Mouse (Mus musculus) spleen, postnatal 4 days (tissue): ENCODE data around the gene Serpina1f.
"Not testable (repeated sequence)": the region's sequence is repeated elsewhere in the genome, so short reads cannot be mapped to it uniquely, and the experiment has no call there.

Source experiments
- DNase-seq, 2 experiments: peaks; one replicate each; pipeline ENCODE4 v3.0.0; 2022; ENCODE audit warnings: low spot score in 2 of 2

Serpina1f gene

GRCm38 (mm10) chr12:103662053-103662452 is 33.3 kb downstream of the Serpina1f start:
- not testable (repeated sequence) for DNase-seq

- no peak for DNase-seq
Measured at GRCm38 (mm10) chr12:103660076-103660475, 35.3 kb downstream of the Serpina1f start.

- DNase-seq: no peak
Measured at GRCm38 (mm10) chr12:103659171-103659570, 36.2 kb downstream of the Serpina1f start.

GRCm38 (mm10) chr12:103657991-103658390 is 37.3 kb downstream of the Serpina1f start:
- no peak for DNase-seq

- DNase-seq: no peak
Measured at GRCm38 (mm10) chr12:103656848-103657626, 38.3 kb downstream of the Serpina1f start, which contains the start of gene Serpina6. Gene Serpina6 (minus strand): TSS chr12:103657212.

GRCm38 (mm10) chr12:103655123-103656044 is 39.9 kb downstream of the Serpina1f start:
- no peak for DNase-seq

- DNase-seq: no peak
Measured at GRCm38 (mm10) chr12:103653836-103654235, 41.5 kb downstream of the Serpina1f start.

GRCm38 (mm10) chr12:103646314-103646713 is 49.0 kb downstream of the Serpina1f start:
- DNase-seq: no peak

GRCm38 (mm10) chr12:103644601-103645000 is 50.7 kb downstream of the Serpina1f start:
- DNase-seq: no peak

- no peak for DNase-seq
Measured at GRCm38 (mm10) chr12:103643818-103644217, 51.5 kb downstream of the Serpina1f start.

- peak; percentile 48 to 86 for DNase-seq
Measured at GRCm38 (mm10) chr12:103643336-103643735, 52.0 kb downstream of the Serpina1f start.
